Mouse (Mus musculus) lung, adult 2 months (tissue): ENCODE data around the gene Prnd.

Experiments
- CTCF ChIP-seq: fragments of 200-500 bp; IDR thresholded peaks from 2 replicates; pipeline ENCODE4 v1.5.1; 2011; ENCODE audit warnings: mild to moderate bottlenecking, low read length, control low read depth; ENCODE audit not compliant: insufficient read depth
- POLR2A ChIP-seq: fragments of 200-500 bp; IDR thresholded peaks from 2 replicates; pipeline ENCODE4 v1.6.1; 2011; ENCODE audit warnings: low read depth, mild to moderate bottlenecking, control low read depth, low read length, borderline replicate concordance; ENCODE audit errors: extremely low read depth

DNA sequence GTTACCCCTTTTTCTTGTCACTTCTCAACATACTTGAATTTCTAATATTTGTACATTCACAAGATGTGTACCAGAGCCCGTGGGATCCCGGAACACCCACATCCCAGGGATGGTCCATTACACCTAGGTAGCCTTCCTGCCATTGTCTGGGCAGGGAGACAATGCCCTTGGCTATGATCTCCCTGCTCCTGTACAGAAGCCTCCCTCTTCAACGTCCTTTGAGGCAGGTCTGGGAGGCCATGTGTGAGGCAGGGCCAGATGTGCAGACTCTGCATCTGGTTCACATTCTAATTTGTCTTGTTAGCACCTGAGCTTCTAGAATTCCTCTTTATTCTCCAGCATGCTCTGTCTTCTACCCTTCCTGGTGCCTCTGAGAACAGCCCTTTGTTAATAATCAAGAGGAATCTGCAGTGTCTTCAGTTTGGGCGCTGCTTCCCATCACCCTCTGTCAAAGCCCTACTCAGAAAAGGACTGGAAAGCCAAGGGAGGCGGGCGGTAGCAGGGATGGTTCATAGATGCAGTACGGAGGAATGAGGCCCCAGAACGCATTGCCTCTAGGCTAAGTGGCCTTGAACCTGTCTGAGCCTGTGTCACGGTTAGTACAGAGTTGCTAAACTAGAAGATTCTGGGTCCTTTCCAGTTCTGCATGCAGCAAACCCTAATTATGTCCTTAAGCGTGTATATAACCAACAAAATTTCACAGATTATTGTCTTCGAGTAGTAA lies 1.6 kb upstream of the Prnd start:
- no peak for TF ChIP-seq POLR2A
- no peak for TF ChIP-seq CTCF
